Mouse (Mus musculus) liver, embryonic 15.5 days (tissue): ENCODE measurements at regions not wholly inside any gene's neighbourhood (a gene's known extent, or its start where the extent isn't known, plus 50 kb on each side); places are given as distances from the start of the nearest gene placed in this dataset.

ENCODE experiments used
- ATAC-seq: fragments of 200-750 bp; cut with Nextera tagmentation; 2 replicates; pipeline ENCODE4 v1.8.0; 2017; ENCODE audit warnings: moderate number of reproducible peaks, mild to moderate bottlenecking, moderate library complexity; ENCODE audit not compliant: insufficient read depth
- H3K27ac ChIP-seq: fragments of 300-500 bp; sonication (generic); replicated peaks from 2 replicates; pipeline ENCODE4 v1.5.1; 2015; ENCODE audit warnings: mild to moderate bottlenecking, inconsistent platforms
- H3K27me3 ChIP-seq: fragments of 300-500 bp; sonication (generic); 2 replicates; pipeline ENCODE4 v1.6.1; 2015; ENCODE audit warnings: mild to moderate bottlenecking, inconsistent platforms
- H3K36me3 ChIP-seq: fragments of 300-500 bp; sonication (generic); replicated peaks from 2 replicates; pipeline ENCODE4 v1.6.1; 2015; ENCODE audit warnings: moderate library complexity, mild to moderate bottlenecking, inconsistent platforms
- H3K4me1 ChIP-seq: fragments of 300-500 bp; sonication (generic); replicated peaks from 2 replicates; pipeline ENCODE4 v1.6.1; 2015; ENCODE audit warnings: inconsistent platforms
- H3K4me2 ChIP-seq: fragments of 300-500 bp; sonication (generic); 2 replicates; pipeline ENCODE4 v1.6.1; 2015; ENCODE audit warnings: moderate library complexity, mild to moderate bottlenecking, inconsistent platforms
- H3K4me3 ChIP-seq: fragments of 300-500 bp; sonication (generic); replicated peaks from 2 replicates; pipeline ENCODE4 v1.5.1; 2015; ENCODE audit warnings: mild to moderate bottlenecking, inconsistent platforms
- H3K9ac ChIP-seq: fragments of 300-500 bp; sonication (generic); 2 replicates; pipeline ENCODE4 v1.6.1; 2015; ENCODE audit warnings: moderate library complexity, mild to moderate bottlenecking, inconsistent platforms
- H3K9me3 ChIP-seq: fragments of 300-500 bp; sonication (generic); replicated peaks from 2 replicates; pipeline ENCODE4 v1.6.1; 2016; ENCODE audit warnings: inconsistent platforms
- WGBS: fragments of 180-500 bp; shearing (Covaris S2); methylation state at CpG from one replicate; pipeline ENCODE4 v1.1.7; 2015; ENCODE audit warnings: mixed read lengths; ENCODE audit not compliant: insufficient replicate concordance; 5-methylcytosine and 5-hydroxymethylcytosine counted together

DNA sequence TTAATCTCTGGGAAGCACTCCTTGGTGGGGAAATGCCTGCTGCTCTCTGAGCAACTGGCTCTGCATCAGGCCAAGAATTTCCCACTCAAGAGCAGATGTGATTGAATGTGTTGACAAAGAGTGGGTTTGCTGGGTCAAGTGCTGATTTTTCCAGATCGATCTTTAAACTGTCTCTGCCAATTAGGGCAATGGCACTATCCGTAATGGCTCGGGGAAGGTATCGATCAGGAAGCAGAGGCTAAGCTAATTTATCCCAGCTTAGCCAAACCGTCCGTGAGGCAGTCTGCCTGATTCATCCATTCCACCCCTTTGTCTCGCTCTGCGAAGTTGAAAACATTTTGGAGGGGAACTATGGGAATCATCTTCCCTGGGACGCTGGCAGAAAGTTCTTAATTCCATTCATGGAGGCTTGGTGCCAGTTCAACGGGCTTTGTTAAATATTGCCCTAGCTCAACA, 291.9 kb upstream of the Lyplal1 start:
- Histone ChIP-seq H3K36me3 (no peaks in the 10 kb centered on the region), H3K27me3 (no peaks in the 10 kb centered on the region), H3K9ac (no peak overlapping the region), H3K27ac (no peak overlapping the region), H3K9me3 (no peaks in the 10 kb centered on the region), H3K4me3 (no peak overlapping the region), H3K4me2 (no peak overlapping the region), H3K4me1 (no peaks in the 10 kb centered on the region)
- no peak for ATAC-seq
- 78% methylated on average over 10 of the region's 10 CpGs for WGBS

DNA sequence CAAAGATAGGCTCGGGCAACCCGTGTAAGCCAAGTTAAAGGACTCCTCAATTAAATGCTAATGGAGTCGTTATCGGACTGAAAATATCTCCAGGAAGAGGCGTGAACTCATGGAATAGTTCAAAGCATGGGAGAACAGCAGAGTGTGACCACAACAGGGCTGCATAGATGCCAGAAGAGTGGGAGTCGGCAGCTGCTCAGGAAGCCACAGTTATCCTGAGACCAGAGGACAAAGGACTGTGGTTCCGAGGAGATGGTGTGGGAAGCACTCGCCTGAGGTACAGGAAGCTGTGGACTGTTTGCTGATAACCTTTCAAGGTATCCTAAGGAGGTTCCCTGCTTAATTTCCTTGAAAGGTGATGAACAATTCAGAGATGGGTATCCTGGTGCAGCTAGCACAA, 290.5 kb upstream of the Lyplal1 start:
- Histone ChIP-seq H3K4me1 (no peaks in the 10 kb centered on the region), H3K9me3 (no peaks in the 10 kb centered on the region), H3K27ac (no peak overlapping the region), H3K36me3 (no peaks in the 10 kb centered on the region), H3K4me3 (no peak overlapping the region), H3K27me3 (no peaks in the 10 kb centered on the region), H3K9ac (no peak overlapping the region), H3K4me2 (no peak overlapping the region)
- no peak for ATAC-seq
- 22% methylated on average over 8 of the region's 8 CpGs for WGBS

DNA sequence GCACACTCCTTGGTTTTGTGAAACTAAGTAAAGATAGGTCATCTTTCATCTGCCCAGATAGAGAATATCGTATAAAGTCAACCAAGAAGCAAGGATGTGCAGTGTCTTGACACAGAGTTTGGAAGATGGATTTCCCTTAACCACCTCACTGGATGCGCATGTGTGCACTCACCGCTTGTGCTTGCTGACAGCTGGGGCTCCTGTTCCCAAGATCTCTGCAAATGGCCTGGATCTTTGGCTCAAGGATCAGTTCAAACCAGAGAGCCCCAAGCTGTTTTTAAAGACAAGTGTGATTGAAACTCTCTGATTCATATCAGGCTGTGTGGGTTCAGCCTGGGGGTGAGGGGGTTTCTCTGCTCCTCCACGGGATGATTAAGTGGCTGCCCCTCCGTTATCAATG, 288.6 kb upstream of the Lyplal1 start:
- Histone ChIP-seq H3K4me1 (no peaks in the 10 kb centered on the region), H3K27ac (no peak overlapping the region), H3K36me3 (no peaks in the 10 kb centered on the region), H3K4me2 (no peak overlapping the region), H3K27me3 (no peaks in the 10 kb centered on the region), H3K9ac (no peak overlapping the region), H3K9me3 (no peaks in the 10 kb centered on the region), H3K4me3 (no peak overlapping the region)
- ATAC-seq: no peak
- WGBS: 66% methylated on average over 5 of the region's 5 CpGs

DNA sequence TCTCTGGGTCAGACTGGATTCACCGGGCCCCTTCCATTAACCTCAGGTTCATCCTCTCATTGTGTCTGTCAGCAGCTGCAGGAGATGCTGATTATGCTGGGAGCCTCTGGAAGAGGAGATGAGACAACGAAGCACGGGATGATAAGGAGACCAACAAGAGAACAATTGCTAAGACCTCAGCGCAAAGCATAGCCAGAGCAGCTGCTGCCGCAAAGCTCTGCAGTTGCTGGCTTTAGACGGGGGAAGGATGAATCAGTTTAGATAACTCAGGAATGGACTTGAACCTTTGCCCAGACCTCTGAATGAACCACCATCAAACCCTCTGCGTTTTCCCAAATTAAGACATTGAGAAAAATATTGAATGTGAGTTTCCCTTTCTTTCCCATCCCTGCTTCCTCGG, 282.7 kb upstream of the Lyplal1 start:
- Histone ChIP-seq H3K9me3 (no peaks in the 10 kb centered on the region), H3K36me3 (no peaks in the 10 kb centered on the region), H3K4me1 (no peaks in the 10 kb centered on the region), H3K4me2 (no peak overlapping the region), H3K9ac (no peak overlapping the region), H3K27me3 (no peaks in the 10 kb centered on the region), H3K4me3 (no peak overlapping the region), H3K27ac (no peak overlapping the region)
- 0 out of 2 replicates have a peak, but pooled peaks have one; percentile 25 for ATAC-seq
- WGBS: 31% methylated on average over 8 of the region's 8 CpGs

DNA sequence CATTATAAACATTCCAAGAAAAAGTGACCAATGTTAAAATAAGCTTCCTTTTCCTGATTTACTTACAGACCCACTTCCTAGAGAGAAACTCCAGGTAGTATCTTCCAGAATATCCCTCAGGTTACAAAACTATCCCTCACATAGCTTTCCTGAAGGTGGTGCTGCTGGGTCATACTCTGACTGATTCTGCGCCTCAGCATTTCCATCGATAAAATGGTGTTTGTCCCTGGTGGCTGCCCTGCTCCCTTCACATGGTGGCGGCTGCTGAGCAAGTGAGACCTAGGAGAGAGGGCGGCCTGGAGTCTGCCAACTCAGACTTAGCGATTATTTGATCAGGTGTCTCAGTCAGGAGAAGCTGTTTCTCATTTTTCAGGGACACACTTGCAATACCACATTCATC, 275.9 kb upstream of the Lyplal1 start:
- Histone ChIP-seq H3K4me3 (no peak overlapping the region), H3K27me3 (no peaks in the 10 kb centered on the region), H3K4me2 (no peak overlapping the region), H3K36me3 (no peaks in the 10 kb centered on the region), H3K27ac (no peak overlapping the region), H3K9ac (no peak overlapping the region), H3K4me1 (no peaks in the 10 kb centered on the region), H3K9me3 (no peaks in the 10 kb centered on the region)
- WGBS: 46% methylated on average over 5 of the region's 5 CpGs
- no peak for ATAC-seq

DNA sequence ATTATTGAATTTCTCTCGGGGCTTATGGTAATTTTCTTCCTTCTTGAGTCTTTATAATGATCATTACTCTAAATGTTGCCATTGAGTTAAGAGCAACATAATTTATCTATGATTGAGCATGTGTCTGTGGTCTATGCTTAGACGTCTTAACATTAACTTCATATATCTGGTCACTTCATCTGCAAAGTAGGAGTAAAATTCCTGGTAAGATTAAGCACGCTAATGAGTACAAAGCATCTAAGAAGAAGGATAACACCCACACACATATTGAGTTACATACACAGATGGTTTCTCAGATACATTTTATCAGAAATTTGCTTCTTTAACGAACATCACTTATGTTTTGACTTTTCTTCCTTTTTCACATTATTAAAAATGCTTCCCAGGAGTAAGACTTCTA, 267.3 kb upstream of the Lyplal1 start:
- ATAC-seq: no peak
- Histone ChIP-seq H3K4me2 (no peak overlapping the region), H3K4me3 (no peak overlapping the region), H3K36me3 (no peaks in the 10 kb centered on the region), H3K27ac (no peak overlapping the region), H3K27me3 (no peaks in the 10 kb centered on the region), H3K4me1 (no peaks in the 10 kb centered on the region), H3K9ac (no peak overlapping the region), H3K9me3 (no peaks in the 10 kb centered on the region)
- WGBS: 60% methylated on average over 4 of the region's 4 CpGs

DNA sequence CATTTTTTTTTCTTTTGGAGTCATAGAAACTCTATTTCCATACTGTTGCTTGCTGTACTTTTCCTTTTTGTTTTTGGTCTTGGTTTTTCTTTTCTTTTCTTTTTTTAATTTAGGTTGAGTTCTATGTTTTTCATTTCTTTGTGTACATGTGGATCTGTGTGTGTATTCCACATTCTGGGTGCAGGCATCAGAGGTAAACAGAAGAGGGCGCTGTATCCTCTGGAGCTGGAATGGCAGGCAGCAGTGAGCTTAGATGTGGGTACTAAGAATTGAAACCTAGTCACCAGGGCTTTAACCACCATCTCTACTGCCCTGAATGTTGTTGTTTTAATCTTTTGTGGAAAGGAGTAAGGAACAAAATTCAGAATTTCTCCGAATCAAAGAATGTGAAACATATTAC, 266.3 kb upstream of the Lyplal1 start:
- no peak overlapping the region for H3K9ac ChIP-seq
- H3K9me3 ChIP-seq: no peaks in the 10 kb centered on the region
- WGBS: 58% methylated on average over 2 of the region's 2 CpGs
- no peak for ATAC-seq
- no peaks in the 10 kb centered on the region for H3K36me3 ChIP-seq
- H3K4me1 ChIP-seq: no peaks in the 10 kb centered on the region
- no peak overlapping the region for H3K27ac ChIP-seq
- H3K4me3 ChIP-seq: no peak overlapping the region
- no peak overlapping the region for H3K4me2 ChIP-seq
- H3K27me3 ChIP-seq: no peaks in the 10 kb centered on the region

DNA sequence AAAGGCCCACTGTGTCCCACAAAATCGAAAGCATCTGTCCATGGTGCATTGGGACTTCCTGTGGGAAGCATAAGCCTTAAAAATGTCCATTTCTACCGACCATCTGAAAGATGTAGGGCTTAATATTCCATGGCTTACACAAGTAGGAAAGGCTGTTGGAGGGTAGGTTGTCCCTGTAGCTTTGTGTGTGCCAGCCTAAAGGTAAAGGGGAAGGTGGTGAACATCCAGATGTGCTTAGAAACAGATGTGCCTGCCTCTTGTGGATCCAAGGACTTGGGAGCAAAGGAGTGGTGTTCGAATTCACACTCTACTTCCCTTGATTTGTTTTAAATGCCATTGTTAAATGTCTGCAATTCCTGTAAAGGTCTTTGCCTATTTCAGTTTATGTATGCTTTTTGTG, 265.9 kb upstream of the Lyplal1 start:
- H3K4me1 ChIP-seq: no peaks in the 10 kb centered on the region
- no peak for ATAC-seq
- H3K9me3 ChIP-seq: no peaks in the 10 kb centered on the region
- H3K4me3 ChIP-seq: no peak overlapping the region
- H3K9ac ChIP-seq: no peak overlapping the region
- H3K4me2 ChIP-seq: no peak overlapping the region
- no peaks in the 10 kb centered on the region for H3K27me3 ChIP-seq
- H3K36me3 ChIP-seq: no peaks in the 10 kb centered on the region
- 55% methylated on average over 3 of the region's 3 CpGs for WGBS
- H3K27ac ChIP-seq: no peak overlapping the region

DNA sequence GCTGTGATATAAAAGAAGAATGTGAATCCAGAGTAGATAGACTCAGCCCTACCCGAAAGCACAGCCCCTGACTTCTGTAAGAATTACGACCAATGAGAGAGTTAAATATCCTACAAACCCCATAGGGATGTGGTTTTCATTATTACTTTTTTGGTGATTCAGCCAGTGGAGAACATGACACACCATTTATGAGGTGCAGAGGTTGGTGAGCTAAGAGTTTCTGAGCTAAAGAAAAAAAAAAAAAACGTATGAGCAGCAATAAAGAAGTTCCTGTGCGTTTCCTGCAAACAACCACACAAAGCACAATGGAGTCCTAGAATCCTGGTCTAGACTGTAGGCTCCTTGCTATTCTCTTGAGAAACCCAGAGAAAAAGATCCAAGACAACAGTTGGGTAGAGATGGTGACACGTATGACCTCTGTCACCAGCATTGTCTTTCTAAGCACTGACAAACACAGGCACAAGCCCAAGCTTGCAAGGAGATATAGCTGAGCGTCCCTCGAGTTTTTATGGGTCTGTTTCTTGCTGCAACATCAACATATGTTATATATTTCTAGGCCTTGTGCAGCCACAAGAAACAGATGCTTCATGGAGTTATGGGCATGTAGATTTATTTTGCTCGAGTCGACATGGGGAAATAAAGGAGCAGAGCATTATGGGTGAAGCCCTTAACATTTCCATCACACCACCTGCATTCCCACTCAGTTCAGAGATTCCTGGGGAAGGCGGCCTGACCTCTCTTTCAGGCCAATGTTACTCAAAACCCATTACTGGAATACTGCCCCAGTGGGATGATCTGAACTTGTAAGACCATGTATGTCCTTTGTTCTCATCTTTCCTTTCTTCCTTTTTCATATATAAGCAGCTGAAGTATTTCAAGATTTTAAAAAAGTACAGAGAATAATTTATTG, 263.1 kb upstream of the Lyplal1 start:
- no peak overlapping the region for H3K4me3 ChIP-seq
- no peaks in the 10 kb centered on the region; the same call in 1 of the 2 replicates for H3K4me1 ChIP-seq
- no peaks in the 10 kb centered on the region for H3K27me3 ChIP-seq
- WGBS: 56% methylated on average over 10 of the region's 10 CpGs
- H3K9ac ChIP-seq: no peak overlapping the region
- no peak for ATAC-seq
- H3K36me3 ChIP-seq: no peaks in the 10 kb centered on the region
- no peak overlapping the region for H3K27ac ChIP-seq
- H3K9me3 ChIP-seq: no peaks in the 10 kb centered on the region
- H3K4me2 ChIP-seq: no peak overlapping the region

DNA sequence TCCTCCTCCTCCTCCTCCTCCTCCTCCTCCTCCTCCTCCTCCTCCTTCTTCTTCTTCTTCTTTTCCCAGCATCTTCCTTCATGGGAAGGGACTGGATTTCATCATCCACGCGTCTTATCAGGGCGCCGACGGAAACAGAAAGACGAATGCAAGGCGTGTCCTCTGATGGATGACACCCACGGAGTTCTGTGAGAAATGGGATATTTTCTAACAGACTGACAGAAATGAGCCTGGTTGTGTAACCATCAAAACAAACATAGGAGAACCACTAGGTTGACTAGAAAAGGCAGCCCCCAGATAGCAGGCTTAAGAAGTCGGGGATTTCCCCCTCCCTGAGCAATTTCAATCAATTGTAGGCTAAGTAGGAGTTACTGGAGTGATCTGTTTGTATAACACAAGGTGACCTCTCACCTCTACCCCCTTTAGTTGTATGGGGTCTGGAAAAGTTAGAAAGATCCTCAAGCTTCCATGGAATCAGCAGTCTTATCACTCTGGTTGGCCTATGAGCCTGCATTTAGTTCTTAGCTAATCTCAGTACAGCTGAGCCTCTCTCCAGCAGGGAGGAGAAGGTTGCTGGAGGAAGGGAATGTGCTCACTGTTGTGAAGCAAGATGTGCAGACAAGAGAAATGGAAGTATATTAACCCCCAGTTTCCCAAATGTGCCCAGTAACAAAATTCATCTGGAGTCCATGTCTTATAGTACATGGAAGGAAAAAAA, 260.0 kb upstream of the Lyplal1 start:
- no peak overlapping the region for H3K4me2 ChIP-seq
- no peak overlapping the region for H3K4me3 ChIP-seq
- ATAC-seq: no peak
- H3K36me3 ChIP-seq: no peaks in the 10 kb centered on the region
- H3K9me3 ChIP-seq: no peaks in the 10 kb centered on the region
- H3K9ac ChIP-seq: no peak overlapping the region
- no peaks in the 10 kb centered on the region for H3K27me3 ChIP-seq
- 55% methylated on average over 9 of the region's 9 CpGs for WGBS
- no peaks in the 10 kb centered on the region; the same call in none of the 2 replicates for H3K4me1 ChIP-seq
- H3K27ac ChIP-seq: no peak overlapping the region

DNA sequence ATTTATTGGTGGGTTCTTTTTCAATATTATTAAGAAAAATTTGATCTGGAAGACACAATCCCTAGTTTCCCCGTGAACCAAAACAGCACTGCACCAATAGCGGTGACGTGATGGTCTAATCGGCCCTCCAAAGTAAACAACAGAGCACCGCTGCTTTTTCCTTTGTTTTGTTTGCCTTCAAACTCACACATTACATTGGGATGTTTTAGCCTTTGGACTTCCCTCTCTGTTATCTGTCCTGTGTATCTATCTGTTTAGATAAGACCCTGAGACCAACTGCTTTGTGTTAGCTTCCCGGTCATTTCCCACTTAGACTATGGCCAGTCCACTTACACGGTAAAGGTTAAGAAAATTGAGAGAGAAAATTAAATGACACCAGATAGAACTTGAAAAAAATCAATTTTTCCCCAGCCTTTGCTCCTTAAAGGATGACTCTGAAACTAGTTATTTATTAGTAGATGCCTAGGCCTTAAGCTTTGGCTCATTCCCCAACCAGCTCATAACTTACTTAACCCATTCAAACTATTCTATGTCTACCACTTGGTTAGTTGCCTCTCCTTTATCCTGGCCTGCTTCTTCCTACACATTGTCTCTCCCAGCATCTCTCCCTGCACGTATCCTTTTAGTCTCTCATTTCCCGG, 257.0 kb upstream of the Lyplal1 start:
- no peaks in the 10 kb centered on the region for H3K36me3 ChIP-seq
- no peaks in the 10 kb centered on the region for H3K27me3 ChIP-seq
- H3K4me1 ChIP-seq: no peaks in the 10 kb centered on the region; the same call in none of the 2 replicates
- peak; percentile 61 for ATAC-seq
- H3K9me3 ChIP-seq: no peaks in the 10 kb centered on the region
- H3K9ac ChIP-seq: no peak overlapping the region
- no peak overlapping the region for H3K4me3 ChIP-seq
- WGBS: 44% methylated on average over 9 of the region's 9 CpGs
- H3K4me2 ChIP-seq: no peak overlapping the region
- H3K27ac ChIP-seq: no peak overlapping the region
